Mouse (Mus musculus) lung, embryonic 14.5 days (tissue): Measurements from ENCODE around the gene Kidins220. TPM values are rescaled to one million over a fixed set of nuclear protein-coding genes. Genes with fewer than 3 reads are reported as not detected.

Experiments
- ATAC-seq: fragments of 200-750 bp; cut with Nextera tagmentation; 2 replicates; pipeline ENCODE4 v1.8.0; 2017; ENCODE audit warnings: mild to moderate bottlenecking, moderate TSS enrichment, moderate library complexity; ENCODE audit not compliant: insufficient read depth
- DNase-seq: peaks from one replicate; pipeline ENCODE4 v3.0.0-alpha.2; 2015
- H3K27ac ChIP-seq: fragments of 300-500 bp; sonication (generic); 2 replicates; pipeline ENCODE4 v1.5.1; 2014; ENCODE audit warnings: low read depth, mild to moderate bottlenecking, moderate library complexity
- H3K27me3 ChIP-seq: fragments of 300-500 bp; sonication (generic); 2 replicates; pipeline ENCODE4 v1.6.1; 2014; ENCODE audit warnings: low read length, control low read depth; ENCODE audit not compliant: insufficient read depth
- H3K36me3 ChIP-seq: fragments of 300-500 bp; sonication (generic); 2 replicates; pipeline ENCODE4 v1.6.1; 2014; ENCODE audit warnings: control low read depth; ENCODE audit not compliant: insufficient read depth
- H3K4me1 ChIP-seq: fragments of 300-500 bp; sonication (generic); 2 replicates; pipeline ENCODE4 v1.6.1; 2014; ENCODE audit warnings: antibody characterized with exemption, control low read depth; ENCODE audit not compliant: insufficient read depth
- H3K4me2 ChIP-seq: fragments of 300-500 bp; sonication (generic); 2 replicates; pipeline ENCODE4 v1.6.1; 2014; ENCODE audit warnings: mild to moderate bottlenecking
- H3K4me3 ChIP-seq: fragments of 300-500 bp; sonication (generic); 2 replicates; pipeline ENCODE4 v1.5.1; 2014; ENCODE audit warnings: low read depth, low read length
- H3K9ac ChIP-seq: fragments of 300-500 bp; sonication (generic); 2 replicates; pipeline ENCODE4 v1.6.1; 2014
- H3K9me3 ChIP-seq: fragments of 300-500 bp; sonication (generic); 2 replicates; pipeline ENCODE4 v1.6.1; 2016; ENCODE audit warnings: low read depth, low read length, control low read depth
- CTCF ChIP-seq: IDR thresholded peaks from 2 replicates; pipeline ENCODE4 v1.5.1; 2016; ENCODE audit warnings: antibody characterized with exemption, low read depth
- WGBS: fragments of 180-500 bp; shearing (Covaris S2); extraction: QIAGEN DNeasy Blood & Tissue Kit; methylation state at CpG from one replicate; pipeline ENCODE4 v1.1.7; 2014; 5-methylcytosine and 5-hydroxymethylcytosine counted together
- polyA plus RNA-seq: library from polyadenylated mRNA; unstranded; fragments of >200 nt; fragmentation: Nextera tagmentation; extraction: Ambion mirVana; gene quantifications from 2 replicates; pipeline ENCODE4 v1.2.1, GENCODE M21; 2014

Kidins220 gene
- polyA plus RNA-seq, 1 experiment from 2014 or later, result 25.7 TPM

DNA sequence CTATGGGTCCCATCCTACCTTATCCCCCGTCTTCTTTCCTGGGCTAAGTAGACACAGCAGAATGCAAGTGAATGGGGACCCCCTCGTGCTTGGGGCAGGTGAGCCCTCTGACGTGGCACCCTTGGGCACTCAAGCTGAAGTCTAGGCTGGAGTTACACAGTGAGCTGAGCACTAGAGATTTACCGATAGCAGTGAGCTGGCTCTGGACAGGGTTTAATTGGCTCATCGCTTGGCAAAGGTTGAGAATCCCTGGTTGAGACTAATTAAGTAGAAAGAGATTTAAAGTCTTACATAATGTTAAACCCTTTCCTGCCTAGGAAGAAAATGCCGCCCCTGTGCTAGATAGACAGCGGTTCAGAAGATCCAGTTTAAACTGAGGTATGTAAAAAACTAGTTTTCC is 86.2 kb downstream of the Kidins220 start:
- TF ChIP-seq CTCF, result no peak
- no peaks in the 10 kb centered on the region for H3K27me3 ChIP-seq
- ATAC-seq (no peak), DNase-seq (no peak)
- no peak overlapping the region for H3K4me2 ChIP-seq
- no peaks in the 10 kb centered on the region for H3K9me3 ChIP-seq
- 87% methylated on average over 7 of the region's 7 CpGs for WGBS
- H3K4me3 ChIP-seq, result no peak overlapping the region
- H3K27ac ChIP-seq, result no peak overlapping the region
- no peak overlapping the region for H3K9ac ChIP-seq
- H3K4me1 ChIP-seq, result no peaks in the 10 kb centered on the region
- peaks cover 28% of the 10 kb centered on the region for H3K36me3 ChIP-seq

DNA sequence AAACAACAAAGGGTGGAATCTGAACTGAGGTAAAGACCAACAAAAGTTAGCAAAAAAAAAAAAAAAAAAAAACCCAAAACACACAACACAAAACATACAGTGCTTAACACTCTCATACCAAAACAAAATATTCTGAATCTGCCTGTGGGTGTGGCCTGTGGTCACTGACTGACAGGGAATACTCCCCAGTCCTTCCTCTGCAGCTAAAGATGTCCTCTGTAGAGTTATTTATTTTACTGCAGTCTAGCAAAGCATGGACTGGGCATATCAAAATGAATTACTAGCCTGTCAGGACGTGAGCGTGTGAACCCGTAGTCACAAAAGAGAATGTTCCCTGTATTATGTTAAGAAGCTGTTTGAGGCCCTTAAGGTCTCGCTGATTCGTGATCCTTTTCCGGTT is 87.5 kb downstream of the Kidins220 start:
- no peak for ATAC-seq
- Histone ChIP-seq H3K27ac (no peak overlapping the region), H3K9me3 (no peaks in the 10 kb centered on the region), H3K36me3 (peaks cover 18% of the 10 kb centered on the region), H3K4me2 (no peak overlapping the region), H3K4me3 (no peak overlapping the region), H3K9ac (no peak overlapping the region), H3K4me1 (no peaks in the 10 kb centered on the region), H3K27me3 (no peaks in the 10 kb centered on the region)
- no peak for DNase-seq
- TF ChIP-seq CTCF, result no peak
- WGBS, result 55% methylated on average over 6 of the region's 6 CpGs

- no peak overlapping the region for H3K9ac ChIP-seq
- WGBS, result 68% methylated on average over 4 of the region's 4 CpGs
- no peaks in the 10 kb centered on the region for H3K9me3 ChIP-seq
- no peak overlapping the region for H3K4me3 ChIP-seq
- no peak overlapping the region for H3K27ac ChIP-seq
- no peak for TF ChIP-seq CTCF
- no peak for DNase-seq
- H3K36me3 ChIP-seq, result no peaks in the 10 kb centered on the region
- no peaks in the 10 kb centered on the region for H3K4me1 ChIP-seq
- H3K27me3 ChIP-seq, result no peaks in the 10 kb centered on the region
- H3K4me2 ChIP-seq, result no peak overlapping the region
- ATAC-seq, result no peak
These were observed 98.6 kb downstream of the Kidins220 start for GRCm38 (mm10) chr12:25073374-25073773.

GRCm38 (mm10) chr12:25074344-25074743 is 99.6 kb downstream of the Kidins220 start:
- no peak for DNase-seq
- no peaks in the 10 kb centered on the region for H3K27me3 ChIP-seq
- H3K9ac ChIP-seq, result no peak overlapping the region
- ATAC-seq, result no peak
- no peak overlapping the region for H3K27ac ChIP-seq
- no peaks in the 10 kb centered on the region for H3K4me1 ChIP-seq
- WGBS, result 67% methylated on average over 3 of the region's 3 CpGs
- no peaks in the 10 kb centered on the region for H3K9me3 ChIP-seq
- TF ChIP-seq CTCF, result no peak
- H3K4me3 ChIP-seq, result no peak overlapping the region
- H3K4me2 ChIP-seq, result no peak overlapping the region
- H3K36me3 ChIP-seq, result no peaks in the 10 kb centered on the region

DNA sequence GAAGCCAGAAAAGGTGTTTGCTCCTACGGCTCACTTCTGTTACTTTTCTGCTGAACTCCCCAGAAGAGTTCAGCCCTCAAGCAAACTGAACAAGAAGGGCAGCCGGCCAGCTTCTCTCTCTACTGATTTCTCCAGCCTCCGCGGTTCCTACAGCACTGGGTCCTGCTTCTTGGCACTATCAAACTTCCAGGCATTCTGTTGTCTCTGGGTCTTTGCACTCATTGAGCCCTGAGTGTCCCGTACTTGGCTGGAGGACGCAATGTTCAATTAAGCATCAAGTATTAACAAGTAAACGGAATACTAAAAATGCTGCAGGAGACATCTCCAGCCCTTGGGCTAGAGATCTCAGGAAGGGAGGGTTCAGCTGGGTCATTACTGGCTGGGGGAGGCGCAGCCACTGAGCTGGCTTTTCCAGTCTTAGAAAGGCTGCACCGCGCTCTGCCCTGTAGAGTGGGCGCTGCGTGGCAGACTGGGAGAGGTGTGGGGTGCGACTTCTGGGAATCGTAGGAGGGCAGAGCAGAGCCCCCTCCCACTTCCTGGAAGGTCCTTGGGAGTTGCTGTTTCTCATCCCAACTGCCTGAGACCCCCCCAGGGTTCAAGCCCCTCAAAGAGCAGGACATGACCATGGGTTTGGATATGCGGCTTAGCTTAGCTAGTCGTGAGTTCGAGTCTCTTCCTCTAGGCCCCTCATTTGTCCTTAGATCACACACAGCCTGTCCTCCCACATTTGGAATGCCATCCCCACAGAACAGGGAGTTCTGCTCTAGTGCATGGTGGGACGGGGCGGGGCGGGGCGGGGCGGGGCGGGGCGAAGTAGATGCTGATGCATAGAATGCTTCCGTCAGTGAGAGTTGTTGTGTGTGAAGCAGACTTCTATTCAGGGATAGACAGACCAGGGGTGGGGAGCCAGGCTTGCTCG is 108.8 kb downstream of the Kidins220 start:
- peaks cover 5% of the 10 kb centered on the region; the same call in 1 of the 2 replicates for H3K4me1 ChIP-seq
- ATAC-seq, result peak; percentile 66
- WGBS, result 38% methylated on average over 26 of the region's 26 CpGs
- H3K9me3 ChIP-seq, result no peaks in the 10 kb centered on the region
- peak; percentile 27 for DNase-seq
- H3K9ac ChIP-seq, result no peak overlapping the region
- H3K4me3 ChIP-seq, result no peak overlapping the region
- H3K27me3 ChIP-seq, result no peaks in the 10 kb centered on the region
- no peak for TF ChIP-seq CTCF
- H3K36me3 ChIP-seq, result no peaks in the 10 kb centered on the region
- H3K27ac ChIP-seq, result no peak overlapping the region
- peak overlapping the region; percentile 40 for H3K4me2 ChIP-seq

DNA sequence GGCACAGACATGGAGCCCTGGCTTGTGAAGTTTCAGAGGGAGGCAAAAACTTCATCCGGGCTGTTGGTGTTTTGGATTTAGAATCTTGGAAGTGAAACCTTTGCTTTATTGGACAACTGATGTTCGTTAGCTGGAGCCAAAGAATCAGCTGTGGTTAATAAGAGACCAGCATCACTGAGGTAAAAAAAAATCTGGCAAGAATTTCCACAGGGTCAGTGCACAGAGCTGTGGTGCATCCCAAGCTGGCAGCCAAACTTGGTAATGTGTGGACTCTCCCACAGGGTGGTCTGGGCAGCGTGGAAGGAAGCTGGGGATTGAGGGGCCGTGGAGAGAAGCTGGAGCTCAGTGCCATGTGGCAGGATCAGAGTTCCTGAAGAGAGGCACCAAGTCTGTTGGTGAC is 112.2 kb downstream of the Kidins220 start:
- Histone ChIP-seq H3K27me3 (no peaks in the 10 kb centered on the region), H3K4me3 (no peak overlapping the region), H3K36me3 (no peaks in the 10 kb centered on the region), H3K9ac (no peak overlapping the region), H3K4me2 (no peak overlapping the region), H3K9me3 (no peaks in the 10 kb centered on the region), H3K27ac (no peak overlapping the region), H3K4me1 (peaks cover 5% of the 10 kb centered on the region; the same call in 1 of the 2 replicates)
- TF ChIP-seq CTCF, result no peak
- WGBS, result 39% methylated on average over 4 of the region's 4 CpGs
- peak; percentile 35 for DNase-seq
- no peak for ATAC-seq

DNA sequence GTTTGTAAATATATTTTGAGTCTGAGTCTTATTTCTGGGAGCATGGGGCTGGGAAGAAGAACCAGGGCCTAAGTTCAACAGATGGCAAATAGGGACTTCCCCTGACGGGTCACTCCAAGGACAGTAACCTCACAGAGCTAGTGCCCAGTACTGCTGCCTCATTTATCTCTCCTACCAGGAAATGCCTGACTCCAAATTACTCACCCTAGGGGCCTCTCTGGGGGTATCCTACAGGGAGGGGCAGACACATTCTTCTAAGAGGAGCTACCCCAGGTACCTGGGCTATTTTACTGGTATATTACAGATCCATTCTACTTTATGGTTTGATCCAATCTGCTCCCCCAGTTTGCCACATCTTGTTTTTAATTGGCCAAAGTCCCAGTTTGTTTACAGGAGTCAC is 114.7 kb downstream of the Kidins220 start:
- Histone ChIP-seq H3K4me2 (no peak overlapping the region), H3K9ac (no peak overlapping the region), H3K27me3 (no peaks in the 10 kb centered on the region), H3K27ac (no peak overlapping the region), H3K4me1 (no peaks in the 10 kb centered on the region), H3K4me3 (no peak overlapping the region), H3K9me3 (no peaks in the 10 kb centered on the region), H3K36me3 (peaks cover 6% of the 10 kb centered on the region; the same call in 1 of the 2 replicates)
- DNase-seq (no peak), ATAC-seq (no peak)
- 47% methylated on average over 1 of the region's 1 CpGs for WGBS
- TF ChIP-seq CTCF, result no peak
